Mouse (Mus musculus): ENCODE data around the gene Dnah8. TPM values are rescaled to one million over a fixed set of nuclear protein-coding genes. Genes with fewer than 3 reads are reported as not detected.

Gene Dnah8
- polyA plus RNA-seq, 1 experiment from 2014 or later, result 2.1 TPM

DNA sequence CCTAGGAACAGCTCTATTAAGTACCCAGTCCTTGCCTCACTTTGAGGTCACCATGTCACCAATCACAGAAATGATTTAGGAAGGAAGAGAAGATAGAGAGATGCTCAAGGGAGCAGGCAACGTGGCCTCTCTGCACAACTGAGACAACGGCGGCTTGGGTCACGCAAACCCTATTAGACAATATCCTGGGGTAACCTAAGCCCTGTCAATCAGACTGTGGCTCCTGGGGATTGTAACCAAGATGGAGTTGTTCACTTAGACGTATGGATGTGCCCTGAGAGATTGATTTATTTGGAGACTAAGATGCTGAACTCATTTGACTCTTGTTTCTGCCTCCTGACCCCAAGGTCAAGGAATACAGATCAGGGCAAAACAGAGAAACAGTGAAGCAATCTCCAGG lies 29.7 kb upstream of the Dnah8 start:
- ATAC-seq (ENCODE audit: insufficient number of reproducible peaks, low FRiP score), result no peak
- Histone ChIP-seq H3K4me3 (no peak overlapping the region), H3K4me1 (replicated peaks) (0 out of 2 replicates have a peak, but pooled peaks cover 3% of the 10 kb centered on the region), H3K4me2 (no peak overlapping the region), H3K27ac (ENCODE audit: poor library complexity, severe bottlenecking) (no peak overlapping the region), H3K36me3 (peaks cover 62% of the 10 kb centered on the region), H3K27me3 (replicated peaks) (no peaks in the 10 kb centered on the region), H3K9ac (no peak overlapping the region), H3K9me3 (replicated peaks) (peaks cover 8% of the 10 kb centered on the region; the same call in 1 of the 2 replicates)
- 80% methylated on average over 5 of the region's 5 CpGs for WGBS

DNA sequence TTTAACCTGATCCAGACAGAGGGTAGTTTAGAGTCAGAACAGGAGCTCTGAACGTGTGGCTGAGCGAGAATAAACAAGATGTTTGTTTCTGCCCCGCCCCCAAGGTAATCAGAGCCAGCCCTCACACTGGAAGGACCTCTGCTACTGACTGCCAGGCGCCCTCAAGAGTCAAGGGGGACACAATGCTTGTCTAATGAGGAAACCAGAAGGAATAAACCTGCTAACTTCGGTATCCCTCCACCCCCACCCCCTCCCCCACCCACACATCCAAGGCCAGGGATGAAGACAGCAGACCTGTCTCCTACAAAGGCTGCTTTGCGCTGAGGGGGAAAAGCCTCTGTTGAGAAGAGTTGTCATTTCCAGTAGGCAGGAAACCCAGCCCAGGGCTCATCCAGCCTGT lies 29.3 kb upstream of the Dnah8 start:
- 68% methylated on average over 6 of the region's 6 CpGs for WGBS
- Histone ChIP-seq H3K4me3 (no peak overlapping the region), H3K9me3 (replicated peaks) (peaks cover 8% of the 10 kb centered on the region; the same call in 1 of the 2 replicates), H3K4me2 (no peak overlapping the region), H3K27me3 (replicated peaks) (no peaks in the 10 kb centered on the region), H3K27ac (ENCODE audit: poor library complexity, severe bottlenecking) (no peak overlapping the region), H3K4me1 (replicated peaks) (0 out of 2 replicates have a peak, but pooled peaks cover 3% of the 10 kb centered on the region), H3K36me3 (peaks cover 65% of the 10 kb centered on the region), H3K9ac (no peak overlapping the region)
- no peak for ATAC-seq (ENCODE audit: insufficient number of reproducible peaks, low FRiP score)

DNA sequence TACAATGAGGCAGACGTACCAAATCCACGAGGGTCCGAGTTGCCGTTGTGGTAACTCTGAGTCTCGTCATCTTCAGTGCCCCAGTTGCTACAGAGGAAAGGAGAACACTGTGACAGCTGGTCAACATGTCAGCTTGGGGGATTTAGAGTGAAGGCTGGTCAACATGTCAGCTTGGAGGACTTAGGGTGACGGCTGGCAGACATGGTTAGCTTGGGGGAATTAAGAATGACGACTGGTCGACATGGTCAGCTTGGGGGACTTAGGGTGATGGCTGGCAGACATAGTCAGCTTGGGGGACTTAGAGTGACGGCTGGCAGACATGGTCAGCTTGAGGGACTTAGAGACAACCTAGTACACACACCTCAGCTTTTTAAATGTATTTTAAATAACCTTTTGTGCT lies 26.4 kb upstream of the Dnah8 start:
- H3K4me2 ChIP-seq, result no peak overlapping the region
- no peak overlapping the region for H3K4me3 ChIP-seq
- no peak for ATAC-seq (ENCODE audit: insufficient number of reproducible peaks, low FRiP score)
- 85% methylated on average over 9 of the region's 9 CpGs for WGBS
- peaks cover 82% of the 10 kb centered on the region for H3K36me3 ChIP-seq
- H3K4me1 ChIP-seq (replicated peaks), result no peaks in the 10 kb centered on the region
- H3K27ac ChIP-seq (ENCODE audit: poor library complexity, severe bottlenecking), result no peak overlapping the region
- no peaks in the 10 kb centered on the region for H3K27me3 ChIP-seq (replicated peaks)
- peaks cover 8% of the 10 kb centered on the region; the same call in 1 of the 2 replicates for H3K9me3 ChIP-seq (replicated peaks)
- no peak overlapping the region for H3K9ac ChIP-seq

- WGBS, result 83% methylated on average over 5 of the region's 5 CpGs
- H3K27me3 ChIP-seq (replicated peaks), result no peaks in the 10 kb centered on the region
- ATAC-seq (ENCODE audit: insufficient number of reproducible peaks, low FRiP score), result no peak
Observed at GRCm38 (mm10) chr17:30598300-30598699, 25.9 kb upstream of the Dnah8 start.

GRCm38 (mm10) chr17:30602175-30602574 lies 22.0 kb upstream of the Dnah8 start:
- no peak overlapping the region for H3K4me2 ChIP-seq
- H3K9me3 ChIP-seq (replicated peaks), result peaks cover 5% of the 10 kb centered on the region; the same call in 1 of the 2 replicates
- no peak overlapping the region for H3K9ac ChIP-seq
- peaks cover 64% of the 10 kb centered on the region for H3K36me3 ChIP-seq
- no peak overlapping the region for H3K27ac ChIP-seq (ENCODE audit: poor library complexity, severe bottlenecking)
- H3K4me3 ChIP-seq, result no peak overlapping the region
- no peak for ATAC-seq (ENCODE audit: insufficient number of reproducible peaks, low FRiP score)
- 0 out of 2 replicates have a peak, but pooled peaks cover 6% of the 10 kb centered on the region for H3K4me1 ChIP-seq (replicated peaks)
- 91% methylated on average over 14 of the region's 14 CpGs for WGBS
- no peaks in the 10 kb centered on the region for H3K27me3 ChIP-seq (replicated peaks)

More at GRCm38 (mm10) chr17:30598300-30598699, 25.9 kb upstream of the Dnah8 start:
- Histone ChIP-seq H3K9me3 (replicated peaks) (peaks cover 8% of the 10 kb centered on the region; the same call in 1 of the 2 replicates), H3K27ac (ENCODE audit: poor library complexity, severe bottlenecking) (no peak overlapping the region), H3K9ac (no peak overlapping the region), H3K4me2 (no peak overlapping the region), H3K4me3 (no peak overlapping the region), H3K36me3 (peaks cover 83% of the 10 kb centered on the region), H3K4me1 (replicated peaks) (no peaks in the 10 kb centered on the region)

- 90% methylated on average over 6 of the region's 6 CpGs for WGBS
- no peak overlapping the region for H3K9ac ChIP-seq
- peaks cover 18% of the 10 kb centered on the region for H3K4me1 ChIP-seq (replicated peaks)
- H3K27me3 ChIP-seq (replicated peaks), result no peaks in the 10 kb centered on the region
- no peak overlapping the region for H3K4me3 ChIP-seq
- H3K27ac ChIP-seq (ENCODE audit: poor library complexity, severe bottlenecking), result no peak overlapping the region
- H3K9me3 ChIP-seq (replicated peaks), result no peaks in the 10 kb centered on the region
- peaks cover 49% of the 10 kb centered on the region for H3K36me3 ChIP-seq
- no peak for ATAC-seq (ENCODE audit: insufficient number of reproducible peaks, low FRiP score)
- H3K4me2 ChIP-seq, result no peak overlapping the region
Observed at GRCm38 (mm10) chr17:30604296-30604695, 19.9 kb upstream of the Dnah8 start.

- no peak overlapping the region for H3K4me2 ChIP-seq
- no peak overlapping the region for H3K27ac ChIP-seq (ENCODE audit: poor library complexity, severe bottlenecking)
- H3K9me3 ChIP-seq (replicated peaks), result peaks cover 4% of the 10 kb centered on the region; the same call in 1 of the 2 replicates
- ATAC-seq (ENCODE audit: insufficient number of reproducible peaks, low FRiP score), result no peak
- peaks cover 48% of the 10 kb centered on the region for H3K36me3 ChIP-seq
- no peak overlapping the region for H3K4me3 ChIP-seq
- 84% methylated on average over 5 of the region's 5 CpGs for WGBS
- H3K9ac ChIP-seq, result no peak overlapping the region
- no peaks in the 10 kb centered on the region for H3K27me3 ChIP-seq (replicated peaks)
- peaks cover 25% of the 10 kb centered on the region for H3K4me1 ChIP-seq (replicated peaks)
Observed at GRCm38 (mm10) chr17:30605001-30605400, 19.2 kb upstream of the Dnah8 start.

DNA sequence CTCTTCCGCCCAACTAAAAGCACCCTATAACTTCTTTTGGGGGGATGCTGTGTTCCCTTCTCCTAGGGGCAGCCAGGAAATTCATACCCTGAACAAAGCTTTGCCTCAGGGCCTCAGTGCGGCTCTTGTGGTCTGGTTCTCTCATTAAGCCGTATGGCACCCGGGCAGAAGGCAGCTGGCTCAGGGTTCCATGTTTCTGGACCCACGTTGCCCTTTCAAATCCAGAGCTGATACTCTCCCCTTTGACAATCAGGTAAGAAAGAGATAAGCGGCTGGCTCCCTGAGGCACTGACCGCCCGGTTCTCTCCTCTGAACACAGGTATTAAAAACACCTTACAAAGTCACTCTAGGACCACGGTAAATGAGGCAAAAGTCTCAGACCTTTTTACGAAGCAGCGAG lies 17.9 kb upstream of the Dnah8 start:
- no peak for ATAC-seq (ENCODE audit: insufficient number of reproducible peaks, low FRiP score)
- 89% methylated on average over 11 of the region's 11 CpGs for WGBS
- no peak overlapping the region for H3K9ac ChIP-seq
- H3K4me1 ChIP-seq (replicated peaks), result peaks cover 32% of the 10 kb centered on the region
- H3K4me2 ChIP-seq, result no peak overlapping the region
- no peak overlapping the region for H3K27ac ChIP-seq (ENCODE audit: poor library complexity, severe bottlenecking)
- no peak overlapping the region for H3K4me3 ChIP-seq
- H3K27me3 ChIP-seq (replicated peaks), result no peaks in the 10 kb centered on the region
- H3K36me3 ChIP-seq, result peaks cover 37% of the 10 kb centered on the region
- peaks cover 4% of the 10 kb centered on the region; the same call in 1 of the 2 replicates for H3K9me3 ChIP-seq (replicated peaks)

- Histone ChIP-seq H3K4me2 (no peak overlapping the region), H3K27me3 (replicated peaks) (no peaks in the 10 kb centered on the region), H3K9ac (no peak overlapping the region), H3K36me3 (peaks cover 33% of the 10 kb centered on the region), H3K4me1 (replicated peaks) (peaks cover 37% of the 10 kb centered on the region), H3K27ac (ENCODE audit: poor library complexity, severe bottlenecking) (no peak overlapping the region), H3K9me3 (replicated peaks) (peaks cover 4% of the 10 kb centered on the region; the same call in 1 of the 2 replicates), H3K4me3 (no peak overlapping the region)
- 86% methylated on average over 8 of the region's 8 CpGs for WGBS
- no peak for ATAC-seq (ENCODE audit: insufficient number of reproducible peaks, low FRiP score)
Observed at GRCm38 (mm10) chr17:30606634-30607081, 17.5 kb upstream of the Dnah8 start.

DNA sequence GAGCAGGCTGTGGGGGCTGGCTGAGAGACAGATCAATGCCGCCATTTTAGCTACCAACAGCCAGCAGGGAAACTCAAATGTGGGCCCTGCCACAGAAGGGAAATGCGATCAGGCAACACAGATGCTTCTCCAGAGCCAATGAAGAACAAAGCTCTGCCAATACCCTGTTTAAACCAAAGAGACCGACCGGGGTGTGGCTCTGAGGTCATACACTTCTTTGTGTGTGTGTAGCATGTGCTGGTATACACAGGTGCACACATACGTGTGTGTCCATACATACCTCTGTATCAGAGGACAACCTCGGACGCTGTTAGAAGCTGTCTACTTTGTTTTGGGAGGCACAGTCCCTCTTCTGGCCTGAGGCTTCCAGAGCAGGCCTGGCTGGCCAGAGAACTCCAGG lies 16.8 kb upstream of the Dnah8 start:
- Histone ChIP-seq H3K4me1 (replicated peaks) (peaks cover 37% of the 10 kb centered on the region), H3K9ac (no peak overlapping the region), H3K27ac (ENCODE audit: poor library complexity, severe bottlenecking) (no peak overlapping the region), H3K4me3 (no peak overlapping the region), H3K27me3 (replicated peaks) (no peaks in the 10 kb centered on the region), H3K9me3 (replicated peaks) (peaks cover 4% of the 10 kb centered on the region; the same call in 1 of the 2 replicates), H3K36me3 (peaks cover 26% of the 10 kb centered on the region), H3K4me2 (no peak overlapping the region)
- no peak for ATAC-seq (ENCODE audit: insufficient number of reproducible peaks, low FRiP score)
- 93% methylated on average over 7 of the region's 7 CpGs for WGBS

DNA sequence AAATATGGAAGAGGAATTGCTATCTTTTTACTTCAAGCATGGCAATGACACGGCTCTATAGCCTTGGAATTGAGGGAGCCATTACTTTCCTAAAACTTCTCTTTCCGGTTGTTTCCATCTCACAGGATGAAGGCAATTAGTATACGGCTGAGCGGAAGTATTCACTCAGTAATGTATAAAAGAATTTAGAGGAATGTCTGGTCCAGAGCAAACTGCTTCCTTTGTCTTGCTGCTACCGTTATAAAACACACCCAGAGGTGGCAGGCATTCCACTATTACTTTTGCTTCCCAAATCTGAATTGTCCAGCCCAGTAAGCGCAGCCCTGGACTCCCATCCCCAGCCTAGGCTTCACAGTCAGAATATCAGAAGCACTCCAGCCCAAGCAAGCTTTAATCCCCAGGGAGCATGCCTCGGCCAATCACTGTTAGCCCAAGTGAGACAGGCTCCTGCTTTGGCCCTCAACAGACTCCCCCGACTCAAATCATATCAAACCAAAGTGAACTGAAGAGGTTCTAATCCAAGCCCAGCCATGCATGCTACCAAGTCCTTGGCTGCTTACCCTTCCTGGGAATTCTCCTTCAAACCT lies 16.2 kb upstream of the Dnah8 start:
- no peak overlapping the region for H3K4me3 ChIP-seq
- peaks cover 19% of the 10 kb centered on the region for H3K36me3 ChIP-seq
- peaks cover 4% of the 10 kb centered on the region; the same call in 1 of the 2 replicates for H3K9me3 ChIP-seq (replicated peaks)
- H3K4me1 ChIP-seq (replicated peaks), result peaks cover 37% of the 10 kb centered on the region
- no peak overlapping the region for H3K4me2 ChIP-seq
- no peak for ATAC-seq (ENCODE audit: insufficient number of reproducible peaks, low FRiP score)
- no peak overlapping the region for H3K9ac ChIP-seq
- 72% methylated on average over 8 of the region's 8 CpGs for WGBS
- no peak overlapping the region for H3K27ac ChIP-seq (ENCODE audit: poor library complexity, severe bottlenecking)
- H3K27me3 ChIP-seq (replicated peaks), result no peaks in the 10 kb centered on the region
